Mouse (Mus musculus) adrenal gland, postnatal 25 days (tissue): ENCODE measurements at regions not wholly inside any gene's neighbourhood (a gene's known extent, or its start where the extent isn't known, plus 50 kb on each side); places are given as distances from the start of the nearest gene placed in this dataset.

Experiments
- DNase-seq: peaks from one replicate; pipeline ENCODE4 v3.0.0; 2021; ENCODE audit warnings: mixed read lengths

- no peak for DNase-seq
These were observed 169.8 kb downstream of the Arrdc4 start for GRCm38 (mm10) chr7:68579216-68579615.

DNA sequence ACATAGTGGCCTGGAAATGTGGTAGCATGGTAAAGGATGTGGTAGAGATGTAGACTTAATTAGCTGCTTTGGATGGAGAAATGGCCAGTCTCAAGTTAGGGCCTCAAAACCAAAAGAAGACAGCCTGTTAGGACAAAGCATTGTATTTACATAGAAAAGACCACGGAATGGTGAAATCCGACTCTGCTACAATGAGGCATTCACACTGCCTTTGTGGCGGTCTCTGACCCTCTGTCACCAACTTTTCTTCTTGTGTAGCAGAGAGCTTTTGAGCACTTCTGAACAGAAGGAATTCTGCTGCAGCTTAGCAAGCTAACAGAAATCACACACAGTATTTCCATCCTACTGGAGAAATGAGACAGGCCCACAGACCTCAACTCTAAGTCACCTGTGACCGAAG lies 177.7 kb downstream of the Arrdc4 start:
- DNase-seq = no peak

DNA sequence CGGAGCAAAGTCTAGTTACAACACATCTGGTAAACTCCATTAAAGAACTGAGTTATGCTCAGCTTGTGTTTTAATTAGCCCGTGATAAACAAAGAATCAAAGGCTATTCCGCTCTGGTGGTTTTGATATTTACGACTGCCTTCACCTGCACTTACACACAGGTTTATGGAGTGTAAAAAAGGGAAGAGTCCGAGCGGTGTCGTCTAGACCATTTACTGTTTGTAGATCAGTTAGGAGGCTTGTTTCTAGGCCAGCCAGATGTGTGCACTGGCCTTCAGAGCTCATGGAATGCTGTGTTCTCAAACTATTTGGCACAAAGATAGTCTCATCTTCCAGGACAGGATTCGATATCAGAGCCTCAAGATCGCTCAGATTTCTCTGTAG lies 180.9 kb downstream of the Arrdc4 start:
- DNase-seq = no peak

GRCm38 (mm10) chr7:68567452-68568126 lies 181.5 kb downstream of the Arrdc4 start:
- no peak for DNase-seq

GRCm38 (mm10) chr7:68559440-68560343 lies 189.3 kb downstream of the Arrdc4 start:
- DNase-seq = no peak

GRCm38 (mm10) chr7:68550330-68550729 lies 198.7 kb downstream of the Arrdc4 start:
- DNase-seq = no peak

DNA sequence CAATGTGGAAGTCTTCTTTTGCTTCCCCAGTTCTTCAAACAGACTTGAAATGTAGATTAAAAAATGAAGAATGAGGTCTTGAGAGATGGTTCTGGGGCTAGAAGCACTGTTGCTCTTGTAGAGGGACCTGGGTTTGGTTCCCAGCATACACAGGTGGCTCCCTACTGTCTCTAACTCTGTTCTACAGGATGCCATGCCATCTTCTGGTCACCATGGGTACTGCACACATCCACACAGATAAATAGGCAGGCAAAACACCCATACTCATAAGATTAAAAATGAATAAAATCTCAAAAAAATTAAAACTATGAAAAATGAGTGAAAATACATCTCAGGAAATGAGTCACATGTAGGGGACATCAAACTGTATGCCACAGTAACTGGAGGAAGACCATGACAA lies 200.9 kb downstream of the Arrdc4 start:
- no peak for DNase-seq

GRCm38 (mm10) chr7:68544136-68544535 lies 204.9 kb downstream of the Arrdc4 start:
- no peak for DNase-seq

- no peak for DNase-seq
These were observed 235.5 kb downstream of the Fam169b start for GRCm38 (mm10) chr7:68509096-68509495.

- DNase-seq = no peak
These were observed 217.6 kb downstream of the Fam169b start for GRCm38 (mm10) chr7:68491143-68491810.

DNA sequence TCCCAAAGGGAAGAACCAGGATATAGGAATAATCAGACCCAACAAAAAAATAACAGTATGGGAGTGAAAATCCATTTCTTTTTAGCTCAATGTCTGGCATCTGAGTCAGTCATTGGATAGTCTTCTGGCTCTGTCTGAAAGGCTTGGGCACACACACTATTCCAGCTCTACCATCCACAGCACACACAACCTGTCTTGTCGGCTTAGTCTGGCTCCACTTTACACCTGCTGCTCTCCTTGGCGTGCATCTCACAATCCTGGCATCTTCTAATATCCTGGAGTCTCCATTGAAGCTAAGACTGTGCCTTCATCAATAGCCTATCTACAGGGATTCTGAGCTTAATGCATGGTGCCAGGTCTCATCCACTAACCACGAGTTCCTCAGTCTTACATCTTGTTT lies 213.0 kb downstream of the Fam169b start:
- DNase-seq = no peak

- DNase-seq = no peak
These were observed 208.9 kb downstream of the Fam169b start for GRCm38 (mm10) chr7:68482553-68482952.

DNA sequence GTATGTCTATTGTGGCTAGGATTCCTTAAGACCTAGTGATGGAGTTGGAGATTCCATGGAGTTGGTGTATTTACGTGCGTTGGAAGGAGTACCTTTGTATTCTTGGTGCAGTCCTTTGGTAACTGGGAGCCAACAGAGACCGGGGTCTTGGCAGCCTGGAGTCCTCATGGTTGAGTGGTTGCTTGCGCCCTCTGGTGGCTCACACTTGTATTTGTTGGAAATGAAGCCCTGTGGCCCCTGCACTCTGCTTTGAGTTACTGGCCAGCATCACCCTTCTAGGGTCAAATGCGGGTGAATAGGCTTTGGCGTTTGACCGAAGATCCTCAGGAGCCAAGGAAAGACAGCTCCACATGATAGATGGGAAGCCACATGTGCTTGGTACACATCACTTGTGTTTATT lies 207.1 kb downstream of the Fam169b start:
- peak; percentile 67 for DNase-seq

DNA sequence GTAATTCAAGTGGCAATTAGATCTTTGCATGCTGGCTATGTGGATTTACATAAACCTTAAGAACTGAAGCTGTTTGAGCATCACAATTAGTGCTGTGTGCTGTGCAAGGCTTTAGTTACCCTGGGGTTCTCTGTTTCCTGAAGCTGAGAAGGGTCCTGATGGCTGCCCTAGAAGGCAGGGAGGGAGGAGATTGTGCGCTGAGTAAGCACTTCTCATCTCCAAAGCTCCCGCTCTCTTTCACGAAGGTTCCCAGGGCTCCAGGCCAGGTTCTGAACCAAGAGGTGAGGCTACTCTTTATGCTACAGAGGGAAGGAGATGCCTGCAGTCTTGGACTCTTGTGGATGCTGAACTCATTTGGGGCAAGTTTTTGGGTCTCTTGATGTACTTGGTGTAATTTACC lies 206.7 kb downstream of the Fam169b start:
- no peak for DNase-seq

DNA sequence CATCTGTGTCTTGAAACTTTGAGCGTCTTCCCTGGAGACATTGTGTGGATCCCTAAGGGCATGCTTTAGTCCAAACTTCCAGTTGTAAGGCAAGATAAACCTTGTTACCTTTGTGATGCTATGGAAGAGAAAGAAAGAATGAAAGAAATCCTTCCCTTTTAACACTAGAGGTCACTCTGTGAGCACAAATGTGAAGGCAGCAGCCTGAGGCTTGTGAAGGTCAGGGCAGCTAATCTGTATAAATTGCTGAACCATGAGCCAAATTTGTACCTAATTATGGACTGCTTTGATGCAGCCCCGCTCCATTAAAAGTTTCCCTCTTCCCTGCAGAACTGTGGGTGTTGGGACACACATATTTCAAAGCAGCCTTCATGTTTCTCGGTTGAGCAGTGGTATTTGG lies 204.4 kb downstream of the Fam169b start:
- DNase-seq = no peak

DNA sequence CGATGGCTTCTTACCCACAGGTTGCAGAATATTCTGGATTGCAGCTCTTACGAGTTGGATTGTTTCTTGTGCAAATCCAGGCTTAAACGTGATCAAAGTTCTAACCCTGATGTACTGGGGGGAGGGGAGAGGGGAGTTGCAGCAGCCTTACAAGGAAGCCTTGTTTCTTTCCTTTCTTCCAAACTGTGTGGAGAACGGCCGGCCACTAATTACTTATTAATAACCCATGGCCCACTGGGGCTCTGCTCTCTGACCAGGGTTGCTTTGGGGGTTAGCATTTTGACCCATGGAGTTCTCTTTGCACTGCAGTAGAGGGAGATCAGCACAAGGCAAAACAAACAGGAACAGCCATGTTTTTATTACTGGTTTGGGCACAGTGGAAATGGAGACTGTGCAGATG lies 199.2 kb downstream of the Fam169b start:
- DNase-seq = no peak

GRCm38 (mm10) chr7:68470983-68471382 lies 197.3 kb downstream of the Fam169b start:
- no peak for DNase-seq

DNA sequence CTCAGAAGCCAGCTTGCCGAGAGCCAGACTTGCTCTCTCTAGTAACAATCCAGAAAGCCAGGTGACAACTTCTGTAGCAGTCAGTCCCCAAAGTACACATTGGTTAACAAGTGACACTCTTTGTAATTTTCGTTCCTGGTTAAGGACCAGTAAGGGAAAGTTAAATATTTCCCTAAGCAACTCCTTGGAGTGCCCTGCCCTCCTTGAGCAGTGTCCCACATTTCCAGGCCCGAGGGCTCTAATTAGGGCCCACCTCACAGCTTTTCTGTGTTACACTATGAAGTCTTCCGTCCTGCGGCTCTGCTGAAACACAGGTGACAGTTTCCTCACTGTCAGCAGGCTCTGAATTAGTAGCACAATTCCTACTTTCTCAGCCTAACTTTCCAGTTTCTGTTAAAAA lies 194.9 kb downstream of the Fam169b start:
- no peak for DNase-seq

DNA sequence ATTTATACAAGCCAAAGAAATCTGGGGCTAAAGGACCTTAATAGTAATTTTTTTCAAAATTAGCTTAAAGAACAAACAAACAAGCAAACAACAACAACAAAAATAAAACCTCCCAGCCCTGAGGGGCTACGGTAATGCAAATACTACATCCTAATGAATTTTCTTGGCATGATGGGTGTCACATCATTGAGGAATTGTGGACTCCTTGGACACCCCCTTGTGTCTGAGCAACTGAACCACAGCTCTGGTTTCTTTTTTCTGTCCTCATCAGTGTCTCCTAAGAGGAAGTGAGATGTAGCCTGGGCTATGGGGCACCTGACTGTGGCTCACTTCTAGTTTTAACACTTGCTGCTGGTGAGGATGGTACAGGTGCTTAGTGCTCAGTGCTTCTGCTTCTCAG lies 184.2 kb downstream of the Fam169b start:
- no peak for DNase-seq

- DNase-seq = no peak
These were observed 181.8 kb downstream of the Fam169b start for GRCm38 (mm10) chr7:68455451-68455850.

DNA sequence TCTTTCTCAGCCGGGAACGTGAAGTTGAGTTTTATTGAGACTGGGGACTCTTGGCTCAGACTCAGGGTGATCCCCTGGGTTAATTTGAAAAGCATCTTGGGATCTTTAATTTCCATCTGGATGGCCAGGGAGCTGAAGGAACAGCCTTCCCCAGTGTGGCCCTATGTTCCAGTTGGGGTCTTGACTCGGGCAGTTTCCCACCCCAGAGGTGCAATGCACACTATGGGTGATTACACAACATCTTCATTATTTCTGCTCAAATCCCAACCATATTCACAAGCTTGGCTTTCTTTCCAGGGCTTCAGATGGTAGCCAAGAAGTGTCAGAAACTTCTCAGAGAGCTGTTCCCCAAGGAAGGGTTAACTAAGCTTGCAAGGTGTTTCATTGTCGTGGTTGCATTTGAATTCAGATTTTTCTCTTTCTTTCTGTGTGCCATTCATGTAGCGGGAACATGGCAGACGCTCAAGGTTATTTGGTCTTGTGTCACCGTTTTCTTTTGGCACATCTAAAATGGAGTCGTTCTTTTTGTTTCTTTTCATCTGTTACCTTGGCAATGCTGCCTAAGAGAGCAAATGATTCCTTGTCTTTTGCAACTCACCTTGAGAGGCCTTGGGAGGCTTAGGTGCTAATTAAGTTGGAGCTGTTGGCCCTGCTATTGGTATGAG lies 179.5 kb downstream of the Fam169b start:
- no peak for DNase-seq

- DNase-seq = no peak
These were observed 170.9 kb downstream of the Fam169b start for GRCm38 (mm10) chr7:68444426-68445095.
